Mouse (Mus musculus) liver, adult (tissue): ENCODE data around the gene Fat1.

Experiments
- GATA4 ChIP-seq: IDR thresholded peaks from 2 replicates; pipeline ENCODE4 v1.6.1; 2014; ENCODE audit warnings: mild to moderate bottlenecking, low read length; ENCODE audit not compliant: insufficient replicate concordance

The Fat1 gene

DNA sequence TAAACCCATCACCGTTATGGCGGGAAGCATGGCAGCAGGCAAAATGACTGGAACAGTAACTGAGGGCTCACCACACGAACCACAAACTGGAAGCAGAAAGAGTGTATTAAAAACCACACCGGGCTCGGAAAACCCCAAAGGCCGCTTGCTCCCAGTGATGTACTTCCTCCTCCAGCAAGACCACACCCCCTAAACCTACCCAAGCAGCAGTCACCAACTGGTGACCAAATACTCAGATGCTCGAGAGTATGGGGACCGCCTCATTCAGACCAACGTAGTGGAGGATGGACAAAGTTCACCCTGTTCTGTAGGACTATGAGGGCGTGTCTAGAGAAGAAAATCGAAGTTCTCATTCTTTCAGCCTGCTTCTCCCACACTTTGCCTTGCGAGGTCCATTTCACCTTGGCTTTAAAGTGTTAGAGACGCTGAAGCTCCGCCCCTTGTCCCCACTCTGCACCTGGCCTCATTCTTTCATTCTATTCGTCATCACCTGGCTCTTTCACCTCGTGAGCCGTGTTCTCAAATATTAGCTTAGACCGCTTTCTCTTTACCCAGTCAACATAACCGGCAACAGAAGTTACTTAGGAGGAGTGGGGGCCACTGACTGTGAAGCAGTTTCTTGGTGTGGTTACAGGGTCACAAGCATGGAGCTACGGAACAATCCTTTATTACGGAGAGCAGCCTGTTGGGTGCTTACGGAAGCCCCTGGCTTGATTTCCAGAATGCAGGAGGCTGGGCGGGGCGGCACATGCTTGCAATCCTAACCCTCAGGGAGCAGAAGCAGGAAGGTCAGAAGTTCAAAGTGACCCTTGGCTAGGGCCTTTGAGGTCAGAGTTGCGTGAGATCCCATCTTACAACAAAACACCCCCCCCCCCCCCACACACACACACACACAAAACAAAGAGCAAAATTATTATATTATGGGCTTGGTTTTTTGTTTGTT lies 128.0 kb downstream of the Fat1 start:
- no peak for TF ChIP-seq GATA4

DNA sequence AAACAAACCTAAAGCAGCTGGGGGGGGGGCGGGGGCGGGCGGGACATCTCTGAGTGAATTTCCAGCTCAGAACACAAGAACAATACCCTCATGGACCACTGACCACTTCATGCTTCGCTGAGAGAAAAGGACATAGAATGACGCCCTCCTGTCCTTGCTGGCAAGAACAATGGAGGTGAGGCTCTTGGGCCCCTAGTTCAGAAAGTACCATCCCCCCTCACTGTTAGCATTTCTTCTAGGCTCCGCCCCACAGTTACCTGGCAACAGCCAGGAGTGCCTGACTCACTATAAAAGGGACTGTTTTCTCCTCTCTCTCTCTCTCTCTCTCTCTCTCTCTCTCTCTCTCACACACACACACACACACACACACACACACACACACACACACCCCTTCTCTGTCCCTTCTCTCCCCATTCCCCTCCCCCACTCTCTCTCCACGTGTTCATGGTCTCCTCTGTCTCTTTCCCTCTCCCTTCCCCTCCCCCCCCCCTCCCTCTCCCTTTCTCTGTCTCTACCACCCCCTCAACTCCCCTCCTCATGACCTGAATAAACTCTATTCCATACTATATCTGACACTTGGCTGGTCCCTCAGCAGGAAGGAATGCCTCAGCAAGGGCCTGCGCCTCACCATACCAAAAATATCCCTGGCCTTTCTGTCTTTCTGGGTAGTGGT lies 129.1 kb downstream of the Fat1 start:
- TF ChIP-seq GATA4, result no peak

DNA sequence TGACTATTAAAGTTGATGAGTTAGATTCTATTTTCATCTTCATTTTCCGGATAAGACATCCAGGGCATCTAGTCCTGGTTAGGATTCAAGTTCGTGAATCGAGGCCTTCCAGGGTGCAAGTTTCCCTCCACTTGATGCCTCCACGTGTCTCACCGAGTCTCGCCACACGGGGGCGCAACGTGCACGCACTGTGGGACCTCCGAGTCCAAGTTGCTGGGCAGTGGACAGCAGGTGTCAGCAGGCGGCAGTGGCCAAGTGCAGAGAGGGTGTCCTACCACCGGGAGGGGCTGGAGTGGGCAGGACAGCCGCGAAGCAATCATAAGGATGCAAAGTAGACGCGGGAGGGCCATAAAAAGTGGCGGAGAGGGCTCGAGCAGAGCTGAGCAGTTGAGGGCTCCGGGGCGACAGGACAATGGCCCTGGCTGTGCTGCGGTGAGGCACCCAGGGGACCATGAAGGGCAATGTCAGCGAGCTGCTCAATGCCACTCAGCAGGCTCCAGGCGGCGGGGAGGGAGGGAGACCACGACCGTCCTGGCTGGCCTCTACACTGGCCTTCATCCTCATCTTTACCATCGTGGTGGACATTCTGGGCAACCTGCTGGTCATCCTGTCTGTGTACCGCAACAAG lies 133.6 kb downstream of the Fat1 start, which contains the start of gene Mtnr1a:
TSS of gene Mtnr1a (plus strand) at position 379 of the 628 bp plus-strand sequence.
- no peak for TF ChIP-seq GATA4

DNA sequence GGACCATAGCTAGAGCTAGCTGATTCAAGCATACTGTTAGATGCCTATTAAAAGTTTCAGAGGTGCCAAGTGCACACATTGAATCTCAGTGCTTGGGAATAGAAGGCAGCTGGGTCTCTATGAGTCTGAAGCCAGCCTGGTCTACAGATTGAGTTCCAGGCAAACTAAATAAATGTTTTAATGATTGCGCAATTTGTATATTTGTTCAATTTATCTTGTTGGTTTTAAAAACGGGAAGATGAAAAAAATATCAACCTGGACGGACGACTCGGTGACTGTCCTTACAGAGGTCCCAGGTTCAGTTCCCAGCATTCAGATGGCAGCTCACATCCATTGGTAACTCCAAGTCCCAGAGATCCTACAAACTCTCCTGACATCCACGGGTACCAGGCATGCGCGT lies 135.7 kb downstream of the Fat1 start:
- TF ChIP-seq GATA4, result no peak

DNA sequence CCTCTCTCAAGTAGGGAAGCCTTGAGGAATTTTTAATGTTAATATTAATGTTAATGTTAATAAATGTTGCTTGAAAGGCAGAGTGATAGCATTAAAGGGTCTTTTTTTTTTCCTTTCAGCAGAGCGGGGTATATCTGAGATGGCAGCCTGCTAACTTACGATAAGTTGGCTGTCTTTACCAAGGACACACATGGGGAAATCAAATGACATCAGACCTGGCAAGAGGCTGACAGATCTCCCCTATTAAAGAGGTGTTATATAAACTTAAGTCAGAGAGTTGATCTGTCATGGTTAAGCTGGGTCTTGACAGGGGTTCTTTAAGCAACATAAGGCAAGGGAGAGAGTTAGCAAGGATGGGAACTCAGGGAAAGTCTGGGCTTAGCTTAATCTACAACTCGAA lies 145.6 kb downstream of the Fat1 start:
- TF ChIP-seq GATA4, result no peak

DNA sequence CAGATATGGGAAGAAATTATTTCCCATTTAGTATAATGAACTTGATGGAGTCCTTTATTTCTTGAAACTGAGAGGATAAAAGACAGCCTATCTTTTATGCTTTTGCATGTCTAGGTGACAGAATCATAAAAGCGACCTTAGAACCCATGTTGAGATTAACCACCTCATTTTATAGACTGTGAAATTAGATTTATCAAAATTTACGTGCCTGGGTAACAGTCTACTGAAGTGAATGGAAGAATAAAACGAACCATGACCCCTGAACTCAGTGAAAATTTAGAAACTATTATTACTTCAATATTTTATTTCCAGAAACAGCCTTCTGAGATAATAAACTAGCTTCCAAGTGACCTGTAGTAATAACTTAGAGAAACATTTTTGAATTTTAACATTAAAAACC lies 158.4 kb downstream of the Fat1 start:
- no peak for TF ChIP-seq GATA4
